Mouse (Mus musculus): ENCODE results near the gene Zfp941. TPM values are rescaled to one million over a fixed set of nuclear protein-coding genes. Genes with fewer than 3 reads are reported as not detected.
"Not testable (repeated sequence)": the region's sequence is repeated elsewhere in the genome, so short reads cannot be mapped to it uniquely, and the experiment has no call there.

Zfp941 gene
- total RNA-seq, 2 experiments from 2014 or later = 2.0 to 2.8 TPM

DNA sequence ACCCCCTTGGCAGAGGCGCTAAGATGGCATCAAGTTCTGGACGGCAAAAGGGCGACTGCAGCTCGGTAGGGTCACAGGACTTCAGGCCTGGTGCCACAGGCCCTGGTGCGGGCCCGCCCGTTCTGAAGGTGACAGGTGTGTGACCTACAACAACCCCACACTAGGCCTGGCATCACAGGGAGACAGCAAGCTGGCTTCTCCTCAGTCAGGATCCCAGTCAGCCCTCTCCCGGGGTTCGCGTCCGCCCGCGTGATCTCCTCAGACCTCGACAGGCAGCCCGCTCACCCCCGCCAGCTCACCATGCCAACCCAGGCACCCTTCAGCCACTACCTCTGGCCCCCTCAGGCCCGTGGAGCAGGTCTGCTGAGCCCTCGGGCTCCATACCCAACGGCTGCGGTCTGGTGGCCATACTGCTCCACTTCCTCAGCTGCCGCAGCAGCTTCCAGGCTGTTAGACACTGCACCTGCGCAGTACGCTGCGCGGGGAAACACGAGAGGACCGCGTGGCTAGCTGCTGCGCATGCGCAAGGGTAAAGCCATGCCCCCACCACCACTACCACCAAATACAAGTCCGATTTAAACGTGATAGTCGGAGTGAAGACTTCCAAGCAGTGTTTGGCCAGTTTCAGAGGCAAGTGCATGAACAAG, 34.4 kb downstream of the Zfp941 start, which contains the start of gene Syce1:
Gene Syce1 (minus strand): TSS at position 447 of the 647 bp plus-strand sequence.
- no peak for DNase-seq (ENCODE audit: low spot score in 2 of 2)

- no peak for DNase-seq (ENCODE audit: low spot score in 2 of 2)
Measured at GRCm38 (mm10) chr7:140780548-140780947, 41.4 kb downstream of the Zfp941 start.

GRCm38 (mm10) chr7:140765888-140766739, 55.9 kb downstream of the Zfp941 start:
- no peak for DNase-seq (ENCODE audit: low spot score in 2 of 2)

DNA sequence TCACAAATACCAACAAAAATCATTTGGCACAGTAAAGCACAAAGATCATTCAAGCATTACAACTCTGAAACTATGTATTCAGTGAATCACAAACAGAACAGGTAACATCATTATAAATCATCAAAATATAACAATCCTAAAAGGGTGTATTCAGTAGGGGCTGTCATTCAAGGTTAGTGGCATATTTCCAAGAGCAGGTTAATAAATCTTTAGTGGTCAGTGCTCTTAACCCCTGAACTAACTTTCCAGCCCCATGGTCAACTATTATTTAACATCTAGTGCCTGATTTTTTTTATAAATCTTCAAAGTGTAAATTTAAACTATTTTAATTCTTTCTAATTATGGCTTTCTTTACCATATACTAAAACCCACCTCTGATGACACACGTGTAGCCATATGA, 56.6 kb downstream of the Zfp941 start:
- DNase-seq (ENCODE audit: low spot score in 2 of 2) = not testable (repeated sequence)

DNA sequence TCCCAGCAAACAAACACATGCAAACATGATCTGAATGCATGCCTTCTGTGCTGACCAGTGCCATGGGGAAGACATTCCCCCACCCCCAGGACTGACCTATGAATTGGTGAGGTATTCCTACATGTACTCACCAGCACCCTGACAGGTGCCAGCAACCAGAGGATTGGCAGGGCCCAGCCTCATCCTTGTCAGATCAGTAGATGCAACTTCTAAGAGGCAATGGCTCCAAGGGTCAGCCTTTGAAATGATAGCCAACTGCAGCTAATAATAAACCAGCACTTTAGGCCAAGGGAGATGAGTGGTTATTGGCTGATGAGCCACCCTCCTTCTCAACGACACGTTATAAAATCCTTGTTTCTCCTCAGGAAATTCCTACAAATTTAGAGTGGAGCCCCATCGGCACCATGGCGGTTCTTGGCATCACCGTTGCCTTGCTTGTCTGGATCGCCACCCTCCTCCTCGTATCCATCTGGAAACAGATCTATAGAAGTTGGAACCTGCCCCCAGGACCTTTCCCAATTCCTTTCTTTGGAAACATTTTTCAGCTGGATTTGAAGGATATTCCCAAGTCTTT, 58.4 kb downstream of the Zfp941 start, which contains the start of gene Cyp2e1:
Gene Cyp2e1 (plus strand): TSS at position 293 of the 574 bp plus-strand sequence.
- DNase-seq (ENCODE audit: low spot score in 2 of 2) = no peak

- DNase-seq (ENCODE audit: low spot score in 2 of 2) = no peak
Measured at GRCm38 (mm10) chr7:140760647-140761046, 61.3 kb downstream of the Zfp941 start.

Other genes with a start within 250 kb of the Zfp941 start
- gene Olfr46, start 220.9 kb downstream of the Zfp941 start, total RNA-seq (2021) = not detected
- not detected for gene Olfr61, start 193.2 kb downstream of the Zfp941 start, total RNA-seq (2021)
- not detected for gene Olfr53, start 175.7 kb downstream of the Zfp941 start, total RNA-seq (2021)
- under 1 TPM in 1 of 2 experiments, not detected in 1; 0.03 TPM for gene Olfr539, start 162.2 kb downstream of the Zfp941 start, total RNA-seq (2021)
- gene Olfr45, start 140.2 kb downstream of the Zfp941 start, total RNA-seq (2021) = not detected
- not detected for gene Olfr541, start 124.9 kb downstream of the Zfp941 start, total RNA-seq (2021)
- gene Cyp2e1, start 58.4 kb downstream of the Zfp941 start, total RNA-seq (2021) = 100 to 1,000 TPM; 200 to 317 TPM
- under 1 TPM in 1 of 2 experiments, not detected in 1; 0.19 TPM for gene Syce1, start 34.3 kb downstream of the Zfp941 start, total RNA-seq (2021)
- 1 to 10 TPM in 1 of 2 experiments, under 1 TPM in 1; 0.76 to 1.1 TPM for gene Urah, start 12.8 kb upstream of the Zfp941 start, total RNA-seq (2021)
- not detected for gene Scgb1c1, start 23.4 kb upstream of the Zfp941 start, total RNA-seq (2021)
- under 1 TPM; 0.26 to 0.40 TPM for gene Odf3, start 25.6 kb upstream of the Zfp941 start, total RNA-seq (2021)
- gene Gm45785, start 34.2 kb upstream of the Zfp941 start, total RNA-seq (2021) = under 1 TPM; 0.36 to 0.61 TPM
- 10 to 100 TPM; 49.5 to 65.5 TPM for gene Ric8a, start 34.8 kb upstream of the Zfp941 start, total RNA-seq (2021)
- 10 to 100 TPM; 37.8 to 42.8 TPM for gene Bet1l, start 35.4 kb upstream of the Zfp941 start, total RNA-seq (2021)
- gene Psmd13, start 59.8 kb upstream of the Zfp941 start, total RNA-seq (2021) = 100 to 1,000 TPM; 100 to 116 TPM
- gene Sirt3, start 60.1 kb upstream of the Zfp941 start, total RNA-seq (2021) = 10 to 100 TPM; 28.6 to 45.7 TPM
- 1,000 to 10,000 TPM; 1,018 to 1,993 TPM for gene Cox8b, start 78.3 kb upstream of the Zfp941 start, total RNA-seq (2021)
- 1 to 10 TPM in 1 of 2 experiments, under 1 TPM in 1; 0.96 to 1.5 TPM for gene Nlrp6, start 98.7 kb upstream of the Zfp941 start, total RNA-seq (2021)
- 10 to 100 TPM; 30.4 to 32.3 TPM for gene Pgghg, start 119.2 kb upstream of the Zfp941 start, total RNA-seq (2021)
- gene Ifitm5, start 128.1 kb upstream of the Zfp941 start, total RNA-seq (2021) = 1 to 10 TPM; 1.4 to 1.7 TPM
- 1 to 10 TPM in 1 of 2 experiments, not detected in 1; 1.2 TPM for gene Gm45717, start 133.8 kb upstream of the Zfp941 start, total RNA-seq (2021)
- gene Ifitm2, start 133.8 kb upstream of the Zfp941 start, total RNA-seq (2021) = 100 to 1,000 TPM; 433 to 585 TPM
- 1 to 10 TPM; 6.9 to 9.8 TPM for gene Ifitm1, start 145.0 kb upstream of the Zfp941 start, total RNA-seq (2021)
- 100 to 1,000 TPM in 1 of 2 experiments, 10 to 100 TPM in 1; 94.2 to 155 TPM for gene Ifitm3, start 188.6 kb upstream of the Zfp941 start, total RNA-seq (2021)
- under 1 TPM; 0.64 to 0.66 TPM for gene Ifitm6, start 195.7 kb upstream of the Zfp941 start, total RNA-seq (2021)
- not detected for gene Gm17387, start 207.0 kb upstream of the Zfp941 start, total RNA-seq (2021)
- 1 to 10 TPM; 1.3 to 2.7 TPM for gene B4galnt4, start 238.9 kb upstream of the Zfp941 start, total RNA-seq (2021)

Data from adrenal gland, adult 18-20 months (tissue).